Mouse (Mus musculus) inflammation-experienced regulatory T-cells, adult 6 months (primary cell): ENCODE results near the gene Sptbn4. TPM values are rescaled to one million over a fixed set of nuclear protein-coding genes. Genes with fewer than 3 reads are reported as not detected.

Experiments used
- ATAC-seq: one replicate; pipeline ENCODE4 v1.8.0; 2017
- polyA plus RNA-seq, 3 experiments: library from polyadenylated mRNA; unstranded; fragments of 100-300 nt; shearing (Covaris generic); gene quantifications; one replicate each; pipeline ENCODE4 v1.2.1; 2017

The Sptbn4 gene
- polyA plus RNA-seq, 3 experiments from 2014 or later: 0.12 to 0.23 (median 0.13) TPM

DNA sequence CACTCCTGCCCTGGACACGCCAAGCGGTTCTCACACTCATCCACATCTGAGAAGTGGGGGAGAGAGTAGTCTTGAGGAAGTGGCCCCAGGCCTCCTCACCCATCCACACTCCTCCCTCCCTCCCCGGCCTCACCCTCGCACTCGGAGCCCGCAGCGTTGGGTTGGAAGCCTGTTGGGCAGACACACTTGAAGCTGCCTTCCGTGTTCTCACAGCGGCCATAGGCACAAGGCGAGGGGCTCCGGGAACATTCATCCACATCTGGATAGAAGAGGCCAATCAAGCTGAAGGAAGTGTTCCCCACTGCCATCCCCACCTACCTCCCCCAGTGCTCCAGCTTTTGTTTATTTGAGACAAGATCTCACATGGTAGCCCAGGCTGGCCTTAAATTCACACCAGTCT is 123.3 kb downstream of the Sptbn4 start:
- ATAC-seq: no peak

- no peak for ATAC-seq
Observed at GRCm38 (mm10) chr7:27323001-27323400, 124.5 kb downstream of the Sptbn4 start.

DNA sequence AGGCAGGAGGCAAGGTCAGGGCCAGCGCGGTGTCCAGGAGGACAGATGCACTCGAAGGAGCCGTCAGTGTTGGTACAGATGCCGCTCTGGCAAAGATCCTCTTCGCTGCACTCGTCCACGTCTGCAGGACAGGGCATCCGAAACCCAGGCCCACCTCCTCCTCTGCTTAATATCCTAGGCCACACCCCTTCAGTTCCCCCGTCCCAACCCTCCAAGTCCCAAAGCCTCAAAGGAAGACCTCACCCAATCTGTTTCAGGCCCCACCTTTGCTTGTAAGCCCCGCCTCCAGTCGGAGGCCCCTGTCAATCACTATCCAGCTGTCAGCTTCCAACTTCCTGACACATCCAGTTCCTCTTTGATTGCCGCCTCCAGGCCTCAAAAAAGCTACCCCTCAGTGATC is 125.2 kb downstream of the Sptbn4 start:
- ATAC-seq: no peak

DNA sequence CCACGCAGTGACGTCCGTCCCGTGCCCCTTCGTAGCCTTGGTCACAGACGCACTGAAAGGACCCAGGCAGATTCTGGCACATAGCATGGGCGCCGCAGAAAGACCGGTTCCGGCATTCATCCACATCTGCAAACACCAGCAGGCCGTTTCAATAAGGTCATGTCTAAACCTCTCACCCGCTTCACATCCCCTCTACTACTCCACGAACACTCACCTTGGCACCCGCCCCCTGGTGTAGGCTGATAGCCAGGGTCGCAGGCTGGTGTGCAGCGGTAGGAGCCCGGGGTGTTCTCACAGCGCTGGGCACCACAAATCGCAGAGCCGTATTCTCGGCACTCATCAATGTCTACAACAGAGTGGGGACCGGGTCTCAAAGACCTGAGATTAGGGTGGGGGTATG is 128.1 kb downstream of the Sptbn4 start:
- ATAC-seq: no peak

DNA sequence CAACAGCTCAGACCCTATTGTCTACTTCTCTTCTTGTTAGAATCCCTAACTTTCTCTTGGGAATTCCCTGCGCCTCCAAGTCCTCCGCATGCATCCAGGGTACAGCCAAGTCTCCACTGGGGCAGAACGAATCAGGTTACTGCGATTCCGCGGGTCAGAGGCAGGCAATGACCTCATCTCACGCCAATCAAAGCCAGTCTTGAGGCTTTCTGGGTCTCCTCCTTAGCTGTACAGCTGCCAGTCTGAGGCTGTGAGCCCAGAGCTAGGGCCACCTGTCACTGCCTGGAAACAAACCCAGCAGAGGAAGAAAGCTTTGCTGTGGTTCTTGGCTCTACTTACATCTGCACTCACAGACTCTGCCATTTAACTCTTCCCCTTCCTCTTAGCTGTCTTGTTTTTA is 131.5 kb downstream of the Sptbn4 start:
- no peak for ATAC-seq

DNA sequence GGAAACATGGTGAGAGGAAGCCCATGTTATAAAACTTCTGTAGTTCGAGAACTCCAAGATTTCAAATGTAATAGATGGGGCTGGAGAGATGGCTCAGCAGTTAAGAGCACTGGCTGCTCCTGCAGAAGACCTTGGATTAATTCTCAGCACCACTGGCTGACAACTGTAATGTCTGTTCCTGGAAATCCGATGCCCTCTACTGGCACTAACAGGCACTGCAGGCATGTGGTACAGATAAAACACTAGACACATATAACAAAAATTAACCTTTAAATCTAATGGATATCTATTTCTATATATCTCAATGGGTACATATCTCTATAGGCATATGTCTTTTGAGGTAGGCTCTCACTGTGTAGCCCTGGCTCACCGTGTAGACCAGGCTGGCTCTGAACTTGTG is 133.1 kb downstream of the Sptbn4 start:
- no peak for ATAC-seq

GRCm38 (mm10) chr7:27311651-27312284 is 135.7 kb downstream of the Sptbn4 start:
- ATAC-seq: no peak

- no peak for ATAC-seq
Observed at GRCm38 (mm10) chr7:27310996-27311535, 136.4 kb downstream of the Sptbn4 start.

GRCm38 (mm10) chr7:27310306-27310705 is 137.2 kb downstream of the Sptbn4 start:
- ATAC-seq: no peak

DNA sequence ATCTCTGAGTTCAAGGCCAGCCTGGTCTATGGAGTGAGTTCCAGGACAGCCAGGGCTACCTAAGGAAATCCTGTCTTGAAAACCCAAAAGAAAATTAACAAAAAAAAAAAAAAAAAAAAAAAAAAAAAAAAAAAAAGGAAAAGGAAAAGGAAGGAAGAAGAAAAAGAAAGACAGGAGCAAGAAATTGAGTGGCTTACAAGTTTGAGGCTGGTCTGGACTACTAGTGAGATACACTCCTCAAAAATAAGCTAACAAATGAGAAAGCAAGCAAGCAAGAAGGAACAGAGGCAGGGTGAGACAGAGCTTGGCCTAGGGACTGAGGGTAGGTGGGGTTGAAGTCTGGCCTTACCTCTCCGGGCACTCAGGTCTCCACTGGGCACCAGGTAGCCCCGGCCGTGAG is 137.7 kb downstream of the Sptbn4 start:
- ATAC-seq: no peak

- ATAC-seq: no peak
Observed at GRCm38 (mm10) chr7:27308821-27309549, 138.5 kb downstream of the Sptbn4 start.

- no peak for ATAC-seq
Observed at GRCm38 (mm10) chr7:27307551-27307950, 139.9 kb downstream of the Sptbn4 start.

Other genes starting within 250 kb of the Sptbn4 start
- gene Itpkc, start 219.0 kb downstream of the Sptbn4 start, polyA plus RNA-seq: under 1 TPM; 0.49 to 0.83 (median 0.58) TPM
- 10 to 100 TPM in 2 of 3 experiments, 1 to 10 TPM in 1; 9.5 to 14.0 (median 10.9) TPM for gene Coq8b, start 214.7 kb downstream of the Sptbn4 start, polyA plus RNA-seq
- gene Numbl, start 189.3 kb downstream of the Sptbn4 start, polyA plus RNA-seq: under 1 TPM; 0.15 to 0.38 (median 0.15) TPM
- 1 to 10 TPM in 1 of 3 experiments, under 1 TPM in 2; 0.45 to 1.2 (median 0.50) TPM for gene Ltbp4, start 110.0 kb downstream of the Sptbn4 start, polyA plus RNA-seq
- 10 to 100 TPM; 46.9 to 59.2 (median 50.1) TPM for gene Shkbp1, start 91.7 kb downstream of the Sptbn4 start, polyA plus RNA-seq
- gene Gm20479, start 90.3 kb downstream of the Sptbn4 start, polyA plus RNA-seq: 1 to 10 TPM in 1 of 3 experiments, not detected in 2; 4.0 TPM
- gene Blvrb, start 292 bp upstream of the Sptbn4 start, polyA plus RNA-seq: 10 to 100 TPM in 2 of 3 experiments, 1 to 10 TPM in 1; 6.0 to 21.7 (median 17.0) TPM
- 10 to 100 TPM; 37.6 to 53.5 (median 42.6) TPM for gene Sertad3, start 26.1 kb upstream of the Sptbn4 start, polyA plus RNA-seq
- 10 to 100 TPM; 38.7 to 44.4 (median 40.2) TPM for gene Sertad1, start 39.2 kb upstream of the Sptbn4 start, polyA plus RNA-seq
- gene Prx, start 51.6 kb upstream of the Sptbn4 start, polyA plus RNA-seq: under 1 TPM; 0.24 to 0.52 (median 0.30) TPM
- gene Hipk4, start 75.6 kb upstream of the Sptbn4 start, polyA plus RNA-seq: under 1 TPM; 0.20 to 0.33 (median 0.23) TPM
- 100 to 1,000 TPM; 155 to 246 (median 192) TPM for gene Pld3, start 105.5 kb upstream of the Sptbn4 start, polyA plus RNA-seq
- 10 to 100 TPM; 16.4 to 24.4 (median 21.4) TPM for gene 2310022A10Rik, start 105.5 kb upstream of the Sptbn4 start, polyA plus RNA-seq
- gene Akt2, start 143.9 kb upstream of the Sptbn4 start, polyA plus RNA-seq: 10 to 100 TPM; 41.6 to 51.3 (median 43.1) TPM
- not detected for gene Ttc9b, start 206.2 kb upstream of the Sptbn4 start, polyA plus RNA-seq
- gene Map3k10, start 226.9 kb upstream of the Sptbn4 start, polyA plus RNA-seq: 1 to 10 TPM in 1 of 3 experiments, under 1 TPM in 2; 0.88 to 1.4 (median 0.91) TPM
- 1 to 10 TPM; 1.9 to 3.5 (median 3.3) TPM for gene Zfp607b, start 241.7 kb upstream of the Sptbn4 start, polyA plus RNA-seq